Comparison of ENCODE assay signal across 11 mouse cellular contexts in the genomic region with DNA sequence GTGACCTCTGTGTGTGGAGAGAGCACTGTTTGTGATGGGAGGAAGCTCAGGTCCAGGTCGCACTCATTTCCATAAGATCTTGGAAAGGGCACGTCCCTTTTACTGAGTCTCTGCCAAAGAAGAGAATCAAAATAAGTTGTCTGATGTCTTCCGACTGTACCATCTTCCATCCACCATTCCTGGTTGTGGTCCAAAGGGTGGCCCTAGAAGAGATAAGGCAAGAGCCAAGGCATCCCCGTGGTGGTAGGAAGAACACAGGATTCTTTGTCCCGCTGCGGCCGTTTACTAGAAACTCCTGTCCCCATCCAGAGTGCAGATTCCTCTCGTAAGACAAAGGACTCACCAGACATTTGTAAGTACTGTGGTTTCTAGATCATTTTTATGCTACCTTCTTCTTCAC.
"Had no signal": no experiment of that assay in that cellular context is flagged by ENCODE, and none has a peak within 500 bp of the region (broad histone marks: within the 10 kb centered on the region; RNA-seq: fewer than 3 reads in every experiment).

No protein-coding gene starts in this region.

- DNase-seq: liver; liver, embryonic 13.5 days; liver, postnatal 0 days; lung, adult 18-20 months; lung, adult 2 months; lung, embryonic 14.5 days; lung, postnatal 10 days; lung, postnatal 14 days; lung, postnatal 36 days; lung, postnatal 4 days; midbrain, embryonic 14.5 days had no signal
